Mouse (Mus musculus): ENCODE measurements at regions not wholly inside any gene's neighbourhood (a gene's known extent, or its start where the extent isn't known, plus 50 kb on each side); places are given as distances from the start of the nearest gene placed in this dataset.

DNA sequence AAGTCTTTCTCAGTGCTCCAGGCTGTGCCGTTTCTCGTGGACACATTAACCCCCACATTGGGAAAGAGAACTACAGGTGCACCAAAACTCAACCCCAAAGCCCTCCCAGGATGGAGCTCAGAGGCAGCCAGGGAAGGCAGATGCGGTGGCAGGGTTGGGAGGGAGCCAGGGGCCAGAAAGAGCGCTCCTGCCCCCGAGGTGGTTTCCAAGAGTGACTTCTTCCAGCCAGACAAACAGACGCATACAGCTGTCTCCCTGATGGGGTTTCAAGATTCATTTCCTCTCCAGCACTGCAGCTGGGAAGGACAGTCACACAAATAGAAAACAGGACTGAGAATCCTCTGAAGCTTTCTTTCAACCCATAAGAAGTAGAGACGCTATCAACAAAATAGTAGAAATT lies 303.5 kb downstream of the Tns1 start:
- ATAC-seq (replicated peaks in 1 of 2; ENCODE audit: insufficient read depth in 1 of 2, low FRiP score in 2 of 2, low TSS enrichment in 1 of 2, low read depth in 1 of 2, poor library complexity in 2 of 2, severe bottlenecking in 2 of 2) = no peak

- no peak for ATAC-seq (replicated peaks in 1 of 2; ENCODE audit: insufficient read depth in 1 of 2, low FRiP score in 2 of 2, low TSS enrichment in 1 of 2, low read depth in 1 of 2, poor library complexity in 2 of 2, severe bottlenecking in 2 of 2)
These were observed 317.0 kb downstream of the Tns1 start for GRCm38 (mm10) chr1:73807206-73807605.

- no peak for ATAC-seq (replicated peaks in 1 of 2; ENCODE audit: insufficient read depth in 1 of 2, low FRiP score in 2 of 2, low TSS enrichment in 1 of 2, low read depth in 1 of 2, poor library complexity in 2 of 2, severe bottlenecking in 2 of 2)
These were observed 319.1 kb downstream of the Tns1 start for GRCm38 (mm10) chr1:73805156-73805555.

DNA sequence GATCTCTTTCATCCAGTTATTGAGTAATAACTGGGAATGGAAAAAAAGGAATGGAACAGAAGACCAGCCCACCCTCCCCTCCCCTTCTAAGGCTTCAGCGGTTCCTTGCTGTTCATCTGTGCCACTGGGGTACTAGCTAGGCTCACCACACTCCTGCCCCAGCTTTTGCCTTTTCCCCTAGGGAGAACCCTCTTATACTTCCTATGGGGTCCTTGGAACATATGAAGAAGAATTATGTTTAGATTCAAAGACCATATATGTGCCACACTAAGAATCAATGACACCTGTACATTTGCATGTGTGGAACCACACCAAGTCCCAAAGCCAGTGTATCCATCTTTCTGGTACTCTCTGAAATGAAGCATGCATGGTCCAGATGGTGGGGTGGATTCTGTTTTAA lies 324.3 kb downstream of the Tns1 start:
- no peak for ATAC-seq (replicated peaks in 1 of 2; ENCODE audit: insufficient read depth in 1 of 2, low FRiP score in 2 of 2, low TSS enrichment in 1 of 2, low read depth in 1 of 2, poor library complexity in 2 of 2, severe bottlenecking in 2 of 2)

DNA sequence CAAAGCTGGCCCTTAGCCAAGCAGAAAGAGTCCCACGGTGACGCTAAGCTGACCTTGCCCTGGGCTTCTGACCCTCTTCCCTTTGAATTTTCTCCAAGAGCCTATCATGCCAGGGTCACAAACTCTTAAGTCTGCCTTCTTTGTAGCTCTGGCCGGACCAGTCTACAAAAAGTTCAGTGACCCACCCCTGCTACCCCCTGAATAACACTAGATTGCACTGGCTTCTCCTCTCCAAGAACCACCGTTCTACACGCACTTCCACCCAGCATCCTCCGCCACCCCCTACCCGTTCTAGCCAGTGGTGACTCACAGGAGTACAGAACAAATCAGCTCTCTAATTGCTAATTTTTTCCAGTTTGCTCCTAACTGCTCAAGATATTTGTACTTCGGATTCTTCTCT lies 325.0 kb downstream of the Tns1 start:
- ATAC-seq (replicated peaks in 1 of 2; ENCODE audit: insufficient read depth in 1 of 2, low FRiP score in 2 of 2, low TSS enrichment in 1 of 2, low read depth in 1 of 2, poor library complexity in 2 of 2, severe bottlenecking in 2 of 2) = no peak

- no peak for ATAC-seq (replicated peaks in 1 of 2; ENCODE audit: insufficient read depth in 1 of 2, low FRiP score in 2 of 2, low TSS enrichment in 1 of 2, low read depth in 1 of 2, poor library complexity in 2 of 2, severe bottlenecking in 2 of 2)
These were observed 326.4 kb downstream of the Tns1 start for GRCm38 (mm10) chr1:73797858-73798257.

- ATAC-seq (replicated peaks in 1 of 2; ENCODE audit: insufficient read depth in 1 of 2, low FRiP score in 2 of 2, low TSS enrichment in 1 of 2, low read depth in 1 of 2, poor library complexity in 2 of 2, severe bottlenecking in 2 of 2) = no peak
These were observed 326.8 kb downstream of the Tns1 start for GRCm38 (mm10) chr1:73797413-73797812.

DNA sequence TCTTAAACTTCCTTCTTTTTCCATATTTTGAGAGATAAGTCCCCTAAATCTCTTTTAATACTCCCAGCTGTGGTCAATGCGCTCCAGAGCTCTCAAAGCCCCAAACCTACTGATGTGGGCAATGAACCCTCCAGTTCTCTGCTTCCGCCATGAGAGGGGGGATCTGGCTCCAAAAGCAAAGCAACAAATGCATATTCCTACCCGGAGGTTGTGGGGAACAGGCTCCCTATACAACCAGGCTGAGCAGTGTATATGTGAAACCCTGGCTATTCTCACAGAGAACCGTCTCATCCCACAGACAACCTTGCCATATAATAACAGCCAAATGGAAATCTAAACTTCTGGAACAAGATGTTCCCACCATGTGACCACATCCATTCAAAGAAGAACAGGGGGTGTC lies 330.4 kb downstream of the Tns1 start:
- no peak for ATAC-seq (replicated peaks in 1 of 2; ENCODE audit: insufficient read depth in 1 of 2, low FRiP score in 2 of 2, low TSS enrichment in 1 of 2, low read depth in 1 of 2, poor library complexity in 2 of 2, severe bottlenecking in 2 of 2)

- no peak for ATAC-seq (replicated peaks in 1 of 2; ENCODE audit: insufficient read depth in 1 of 2, low FRiP score in 2 of 2, low TSS enrichment in 1 of 2, low read depth in 1 of 2, poor library complexity in 2 of 2, severe bottlenecking in 2 of 2)
These were observed 331.0 kb downstream of the Tns1 start for GRCm38 (mm10) chr1:73793256-73793655.

DNA sequence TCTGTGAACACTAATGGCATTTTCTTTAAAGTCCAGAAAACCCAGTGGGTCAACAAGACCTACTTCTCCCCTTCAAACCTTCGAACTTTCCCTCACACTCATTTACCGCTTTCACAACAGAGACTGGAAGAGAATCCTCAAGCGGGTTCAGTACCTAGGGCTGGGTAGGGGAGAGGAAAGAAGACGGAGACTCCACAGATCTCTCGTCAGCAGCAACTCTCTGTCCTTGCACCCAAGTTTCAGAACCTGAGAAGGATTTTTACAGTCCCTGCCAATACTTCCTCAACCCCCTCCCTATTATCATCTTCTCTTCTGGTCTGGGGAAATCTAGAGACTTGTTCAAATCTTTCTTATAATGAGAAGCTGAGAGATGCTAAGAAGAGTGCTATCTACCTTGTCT lies 331.9 kb downstream of the Tns1 start:
- no peak for ATAC-seq (replicated peaks in 1 of 2; ENCODE audit: insufficient read depth in 1 of 2, low FRiP score in 2 of 2, low TSS enrichment in 1 of 2, low read depth in 1 of 2, poor library complexity in 2 of 2, severe bottlenecking in 2 of 2)

DNA sequence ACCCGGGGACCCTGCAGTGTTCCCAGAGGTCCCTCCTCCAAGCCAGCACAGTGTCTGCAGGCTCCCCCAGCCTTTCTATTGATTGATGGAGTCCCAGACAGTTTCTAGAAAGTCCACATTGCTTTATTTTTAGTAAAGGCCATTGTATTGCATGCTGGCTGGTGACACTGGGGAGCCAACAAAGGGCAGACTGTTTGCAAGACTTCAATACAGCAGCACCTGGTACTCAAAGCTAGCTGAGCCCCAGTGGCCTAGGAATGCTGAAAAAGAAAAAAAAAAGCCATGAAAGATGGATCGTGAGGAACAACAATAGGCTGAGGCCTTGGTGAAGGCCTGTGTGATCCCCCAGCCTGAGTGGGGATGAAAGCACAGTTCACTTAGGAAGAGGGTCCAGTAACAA lies 336.6 kb downstream of the Tns1 start:
- ATAC-seq (replicated peaks in 1 of 2; ENCODE audit: insufficient read depth in 1 of 2, low FRiP score in 2 of 2, low TSS enrichment in 1 of 2, low read depth in 1 of 2, poor library complexity in 2 of 2, severe bottlenecking in 2 of 2) = no peak

GRCm38 (mm10) chr1:73787224-73787623 lies 337.0 kb downstream of the Tns1 start:
- no peak for ATAC-seq (replicated peaks in 1 of 2; ENCODE audit: insufficient read depth in 1 of 2, low FRiP score in 2 of 2, low TSS enrichment in 1 of 2, low read depth in 1 of 2, poor library complexity in 2 of 2, severe bottlenecking in 2 of 2)

DNA sequence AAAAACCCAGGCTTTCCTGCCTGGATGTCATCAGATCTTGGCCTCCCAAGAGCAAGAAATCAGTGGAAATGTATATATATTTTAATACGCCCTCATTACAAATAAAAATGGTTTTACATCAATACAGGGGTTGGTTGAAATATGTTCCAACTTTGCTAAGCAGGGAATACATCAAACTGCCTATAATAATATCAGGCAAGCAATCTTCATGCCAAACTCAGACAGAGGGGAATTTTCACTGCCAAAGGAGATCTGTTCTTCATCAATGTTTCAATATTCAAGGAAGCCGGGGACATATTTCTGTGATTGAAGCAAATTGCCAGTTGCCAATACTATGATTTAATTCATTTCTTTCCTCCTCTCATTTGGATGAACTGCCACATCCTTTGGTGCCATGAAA lies 340.9 kb downstream of the Tns1 start:
- ATAC-seq (replicated peaks in 1 of 2; ENCODE audit: insufficient read depth in 1 of 2, low FRiP score in 2 of 2, low TSS enrichment in 1 of 2, low read depth in 1 of 2, poor library complexity in 2 of 2, severe bottlenecking in 2 of 2) = no peak

- ATAC-seq (replicated peaks in 1 of 2; ENCODE audit: insufficient read depth in 1 of 2, low FRiP score in 2 of 2, low TSS enrichment in 1 of 2, low read depth in 1 of 2, poor library complexity in 2 of 2, severe bottlenecking in 2 of 2) = no peak
These were observed 341.4 kb downstream of the Tns1 start for GRCm38 (mm10) chr1:73782871-73783270.

DNA sequence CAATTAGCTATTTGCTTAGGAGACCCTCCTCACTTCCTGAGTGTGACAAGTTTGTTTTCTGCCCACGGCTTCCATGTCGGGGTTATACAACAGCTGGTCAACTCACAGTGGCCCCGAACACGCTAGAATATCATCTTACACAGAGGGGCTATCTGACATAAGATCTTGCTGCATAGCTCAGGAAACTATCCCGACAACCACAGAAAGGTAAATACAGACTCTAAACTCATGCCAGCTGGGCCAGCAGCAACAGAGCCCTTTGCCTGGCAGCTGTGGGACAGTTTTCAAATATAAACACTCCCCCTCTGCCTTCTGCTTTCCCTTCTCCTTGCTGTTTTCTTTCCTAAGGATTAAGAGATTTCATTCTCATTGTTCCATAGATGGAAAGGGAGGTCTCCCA lies 352.5 kb downstream of the Tns1 start:
- ATAC-seq (replicated peaks in 1 of 2; ENCODE audit: insufficient read depth in 1 of 2, low FRiP score in 2 of 2, low TSS enrichment in 1 of 2, low read depth in 1 of 2, poor library complexity in 2 of 2, severe bottlenecking in 2 of 2) = no peak

- ATAC-seq (replicated peaks in 1 of 2; ENCODE audit: insufficient read depth in 1 of 2, low FRiP score in 2 of 2, low TSS enrichment in 1 of 2, low read depth in 1 of 2, poor library complexity in 2 of 2, severe bottlenecking in 2 of 2) = no peak
These were observed 353.6 kb downstream of the Tns1 start for GRCm38 (mm10) chr1:73770631-73771030.

GRCm38 (mm10) chr1:73764611-73765333 lies 359.5 kb downstream of the Tns1 start:
- ATAC-seq (replicated peaks in 1 of 2; ENCODE audit: insufficient read depth in 1 of 2, low FRiP score in 2 of 2, low TSS enrichment in 1 of 2, low read depth in 1 of 2, poor library complexity in 2 of 2, severe bottlenecking in 2 of 2) = no peak

- no peak for ATAC-seq (replicated peaks in 1 of 2; ENCODE audit: insufficient read depth in 1 of 2, low FRiP score in 2 of 2, low TSS enrichment in 1 of 2, low read depth in 1 of 2, poor library complexity in 2 of 2, severe bottlenecking in 2 of 2)
These were observed 365.9 kb downstream of the Tns1 start for GRCm38 (mm10) chr1:73758110-73759061.

GRCm38 (mm10) chr1:73755791-73756190 lies 368.5 kb downstream of the Tns1 start:
- ATAC-seq (replicated peaks in 1 of 2; ENCODE audit: insufficient read depth in 1 of 2, low FRiP score in 2 of 2, low TSS enrichment in 1 of 2, low read depth in 1 of 2, poor library complexity in 2 of 2, severe bottlenecking in 2 of 2) = no peak
